Mouse (Mus musculus): Measurements from ENCODE around the gene Alkbh5.

Gene Alkbh5

GRCm38 (mm10) chr11:60536180-60536858 is at the start of gene Alkbh5:
Gene Alkbh5, plus strand, starts transcription at chr11:60536381.
- peak; percentile 42 to 44 for DNase-seq

- DNase-seq: no peak
These were observed 43.5 kb upstream of the Alkbh5 start for GRCm38 (mm10) chr11:60492726-60493125.

GRCm38 (mm10) chr11:60495692-60496091 is 40.5 kb upstream of the Alkbh5 start:
- no peak for DNase-seq

- peak in 1 of 2 experiments; percentile 23 for DNase-seq
These were observed 28.9 kb upstream of the Alkbh5 start for GRCm38 (mm10) chr11:60507281-60507680.

GRCm38 (mm10) chr11:60508950-60509349 is 27.2 kb upstream of the Alkbh5 start:
- DNase-seq: no peak

GRCm38 (mm10) chr11:60509500-60509899 is 26.7 kb upstream of the Alkbh5 start:
- no peak for DNase-seq

- DNase-seq: no peak
These were observed 24.3 kb upstream of the Alkbh5 start for GRCm38 (mm10) chr11:60511893-60512292.

GRCm38 (mm10) chr11:60512520-60512919 is 23.7 kb upstream of the Alkbh5 start:
- no peak for DNase-seq

- no peak for DNase-seq
These were observed 21.2 kb upstream of the Alkbh5 start for GRCm38 (mm10) chr11:60514941-60515340.

- DNase-seq: no peak
These were observed 17.9 kb upstream of the Alkbh5 start for GRCm38 (mm10) chr11:60518305-60518704.

GRCm38 (mm10) chr11:60522027-60522426 is 14.2 kb upstream of the Alkbh5 start:
- no peak for DNase-seq

- no peak for DNase-seq
These were observed 13.4 kb upstream of the Alkbh5 start for GRCm38 (mm10) chr11:60522661-60523365.

GRCm38 (mm10) chr11:60526461-60526860 is 9.7 kb upstream of the Alkbh5 start:
- peak; percentile 31 to 32 for DNase-seq

- DNase-seq: no peak
These were observed 505 bp upstream of the Alkbh5 start for GRCm38 (mm10) chr11:60535676-60536075.

- peak; percentile 98 for DNase-seq
These were observed 782 bp downstream of the Alkbh5 start for GRCm38 (mm10) chr11:60536859-60537467.

GRCm38 (mm10) chr11:60537468-60538347 is 1.5 kb downstream of the Alkbh5 start:
- DNase-seq: peak; percentile 97 to 98

- peak; percentile 40 to 57 for DNase-seq
These were observed 2.4 kb downstream of the Alkbh5 start for GRCm38 (mm10) chr11:60538371-60539281.

GRCm38 (mm10) chr11:60539540-60539939 is 3.4 kb downstream of the Alkbh5 start:
- no peak for DNase-seq

- DNase-seq: no peak
These were observed 3.9 kb downstream of the Alkbh5 start for GRCm38 (mm10) chr11:60540002-60540610.

- no peak for DNase-seq
These were observed 4.6 kb downstream of the Alkbh5 start for GRCm38 (mm10) chr11:60540761-60541160.

- DNase-seq: no peak
These were observed 5.7 kb downstream of the Alkbh5 start for GRCm38 (mm10) chr11:60541831-60542230.

Measured in cerebellum, postnatal 10 days (tissue).